Mouse (Mus musculus) hematopoietic multipotent progenitor cell, adult 10-12 weeks (in vitro differentiated cells): ENCODE data around the gene Gm10720. TPM values are rescaled to one million over a fixed set of nuclear protein-coding genes. Genes with fewer than 3 reads are reported as not detected.

Experiments
- polyA plus RNA-seq: library from polyadenylated mRNA; stranded (reverse); fragments of >175 nt; gene quantifications from 2 replicates; pipeline ENCODE4 v1.2.3, GENCODE M21; 2012; ENCODE audit warnings: low replicate concordance

Gm10720 gene
- polyA plus RNA-seq = not detected in 2 replicates

GRCm38 (mm10) chr9:3015354-3015753, at the start of gene Gm10720:
Gene Gm10720, plus strand, starts transcription at chr9:3015654.

GRCm38 (mm10) chr9:3000445-3000972, 14.9 kb upstream of the Gm10720 start, which contains the start of gene Gm10722:
Gene Gm10722, plus strand, starts transcription at chr9:3000922.

DNA sequence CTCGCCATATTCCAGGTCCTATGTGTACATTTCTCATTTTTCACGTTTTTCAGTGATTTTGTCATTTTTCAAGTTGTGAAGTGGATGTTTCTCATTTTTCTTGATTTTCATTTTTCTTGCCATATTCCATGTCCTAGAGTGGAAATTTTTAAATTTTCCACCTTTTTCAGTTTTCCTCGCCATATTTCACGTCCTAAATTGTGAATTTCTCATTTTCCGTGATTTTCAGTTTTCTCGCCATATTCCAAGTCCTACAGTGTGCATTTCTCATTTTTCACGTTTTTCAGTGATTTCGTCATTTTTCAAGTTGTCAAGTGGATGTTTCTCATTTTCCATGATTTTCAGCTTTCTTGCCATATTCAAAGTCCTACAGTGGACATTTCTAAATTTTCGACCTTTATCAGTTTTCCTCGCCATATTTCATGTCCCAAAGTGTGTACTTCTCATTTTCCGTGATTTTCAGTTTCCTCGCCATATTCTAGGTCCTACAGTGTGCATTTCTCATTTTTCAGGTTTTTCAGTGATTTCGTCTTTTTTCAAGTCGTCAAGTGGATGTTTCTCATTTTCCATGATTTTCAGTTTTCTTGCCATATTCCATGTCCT, 12.6 kb upstream of the Gm10720 start, which contains the start of gene Gm11168:
Gene Gm11168 (plus strand): TSS at position 553 of the 603 bp plus-strand sequence.

DNA sequence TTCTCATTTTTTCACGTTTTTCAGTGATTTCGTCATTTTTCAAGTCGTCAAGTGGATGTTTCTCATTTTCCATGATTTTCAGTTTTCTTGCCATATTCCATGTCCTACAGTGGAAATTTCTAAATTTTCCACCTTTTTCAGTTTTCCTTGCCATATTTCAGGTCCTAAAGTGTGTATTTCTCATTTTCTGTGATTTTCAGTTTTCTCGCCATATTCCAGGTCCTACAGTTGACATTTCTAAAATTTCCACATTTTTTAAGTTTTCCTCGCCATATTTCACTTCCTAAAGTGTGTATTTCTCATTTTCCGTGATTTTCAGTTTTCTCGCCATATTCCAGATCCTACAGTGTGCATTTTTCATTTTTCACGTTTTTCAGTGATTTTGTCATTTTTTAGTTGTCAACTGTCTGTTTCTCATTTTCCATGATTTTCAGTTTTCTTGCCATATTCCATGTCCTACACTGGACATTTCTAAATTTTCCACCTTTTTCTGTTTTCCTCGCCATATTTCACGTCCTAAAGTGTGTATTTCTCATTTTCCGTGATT, 2.6 kb upstream of the Gm10720 start, which contains the start of gene Gm10721:
Gene Gm10721 (plus strand): TSS at position 408 of the 547 bp plus-strand sequence.

DNA sequence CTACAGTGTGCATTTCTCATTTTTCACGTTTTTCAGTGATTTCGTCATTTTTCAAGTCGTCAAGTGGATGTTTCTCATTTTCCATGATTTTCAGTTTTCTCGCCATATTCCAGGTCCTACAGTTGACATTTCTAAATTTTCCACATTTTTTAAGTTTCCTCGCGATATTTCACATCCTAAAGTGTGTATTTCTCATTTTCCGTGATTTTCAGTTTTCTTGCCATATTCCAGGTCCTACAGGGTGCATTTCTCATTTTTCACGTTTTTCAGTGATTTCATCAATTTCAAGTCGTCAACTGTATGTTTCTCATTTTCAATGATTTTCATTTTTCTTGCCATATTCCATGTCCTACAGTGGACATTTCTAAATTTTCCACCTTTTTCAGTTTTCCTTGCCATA, 1.7 kb downstream of the Gm10720 start, which contains the start of gene Gm10719:
Gene Gm10719 (plus strand): TSS at position 301 of the 400 bp plus-strand sequence.

DNA sequence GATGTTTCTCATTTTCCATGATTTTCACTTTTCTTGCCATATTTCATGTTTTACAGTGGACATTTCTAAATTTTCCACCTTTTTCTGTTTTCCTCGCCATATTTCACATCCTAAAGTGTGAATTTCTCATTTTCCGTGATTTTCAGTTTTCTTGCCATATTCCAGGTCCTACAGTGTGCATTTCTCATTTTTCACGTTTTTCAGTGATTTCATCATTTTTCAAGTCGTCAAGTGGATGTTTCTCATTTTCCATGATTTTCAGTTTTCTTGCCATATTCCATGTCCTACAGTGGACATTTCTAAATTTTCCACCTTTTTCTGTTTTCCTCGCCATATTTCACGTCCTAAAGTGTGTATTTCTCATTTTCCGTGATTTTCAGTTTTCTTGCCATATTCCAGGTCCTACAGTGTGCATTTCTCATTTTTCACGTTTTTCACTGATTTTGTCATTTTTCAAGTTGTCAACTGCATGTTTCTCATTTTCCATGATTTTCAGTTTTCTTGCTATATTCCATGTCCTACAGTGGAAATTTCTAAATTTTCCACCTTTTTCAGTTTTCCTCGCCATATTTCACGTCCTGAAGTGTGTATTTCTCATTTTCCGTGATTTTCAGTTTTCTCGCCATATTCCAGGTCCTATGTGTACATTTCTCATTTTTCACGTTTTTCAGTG, 8.0 kb downstream of the Gm10720 start, which contains the start of gene Gm10718:
Gene Gm10718 (plus strand): TSS at position 236 of the 673 bp plus-strand sequence.

GRCm38 (mm10) chr9:3024912-3025467, 9.5 kb downstream of the Gm10720 start, which contains the start of gene Gm10717:
Gene Gm10717, plus strand, starts transcription at chr9:3025417.

DNA sequence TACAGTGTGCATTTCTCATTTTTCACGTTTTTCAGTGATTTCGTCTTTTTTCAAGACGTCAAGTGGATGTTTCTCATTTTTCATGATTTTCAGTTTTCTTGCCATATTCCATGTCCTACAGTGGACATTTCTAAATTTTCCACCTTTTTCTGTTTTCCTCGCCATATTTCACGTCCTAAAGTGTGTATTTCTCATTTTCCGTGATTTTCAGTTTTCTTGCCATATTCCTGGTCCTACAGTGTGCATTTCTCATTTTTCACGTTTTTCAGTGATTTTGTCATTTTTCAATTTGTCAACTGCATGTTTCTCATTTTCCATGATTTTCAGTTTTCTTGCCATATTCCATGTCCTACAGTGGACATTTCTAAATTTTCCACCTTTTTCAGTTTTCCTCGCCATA, 18.8 kb downstream of the Gm10720 start, which contains the start of gene Gm17535:
Gene Gm17535 (plus strand): TSS at position 301 of the 400 bp plus-strand sequence.

DNA sequence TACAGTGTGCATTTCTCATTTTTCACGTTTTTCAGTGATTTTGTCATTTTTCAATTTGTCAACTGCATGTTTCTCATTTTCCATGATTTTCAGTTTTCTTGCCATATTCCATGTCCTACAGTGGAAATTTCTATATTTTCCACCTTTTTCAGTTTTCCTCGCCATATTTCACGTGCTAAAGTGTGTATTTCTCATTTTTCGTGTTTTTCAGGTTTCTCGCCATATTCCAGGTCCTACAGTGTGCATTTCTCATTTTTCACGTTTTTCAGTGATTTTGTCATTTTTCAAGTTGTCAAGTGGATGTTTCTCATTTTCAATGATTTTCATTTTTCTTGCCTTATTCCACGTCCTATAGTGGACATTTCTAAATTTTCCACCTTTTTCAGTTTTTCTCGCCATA, 21.1 kb downstream of the Gm10720 start, which contains the start of gene Gm10715:
Gene Gm10715 (plus strand): TSS at position 301 of the 400 bp plus-strand sequence.

Other genes with a start within 250 kb of the Gm10720 start
- 1.4 TPM in 1 of 2 replicates, not detected in the other for gene Gm10722, start 14.7 kb upstream of the Gm10720 start, polyA plus RNA-seq
- 1.3 TPM in 1 of 2 replicates, not detected in the other for gene Gm11168, start 12.3 kb upstream of the Gm10720 start, polyA plus RNA-seq
- 0.55 and 3.4 TPM in 2 replicates for gene Gm10721, start 2.5 kb upstream of the Gm10720 start, polyA plus RNA-seq
- gene Gm10719, start 1.8 kb downstream of the Gm10720 start, polyA plus RNA-seq = 1.6 and 15.1 TPM in 2 replicates
- gene Gm10718, start 7.9 kb downstream of the Gm10720 start, polyA plus RNA-seq = 3.6 and 28.4 TPM in 2 replicates
- 0.46 and 3.5 TPM in 2 replicates for gene Gm10717, start 9.8 kb downstream of the Gm10720 start, polyA plus RNA-seq
- 0.35 TPM in 1 of 2 replicates, not detected in the other for gene Gm17535, start 18.9 kb downstream of the Gm10720 start, polyA plus RNA-seq
- not detected in 2 replicates for gene Gm10715, start 21.2 kb downstream of the Gm10720 start, polyA plus RNA-seq